10 mouse cellular contexts compared by ENCODE assay signal in genomic region chr2:133793293-133793692, GRCm38 (mm10).
DNase-seq lines count a peak whose midpoint lies in the region; ATAC-seq and TF ChIP-seq lines count a peak whose summit lies in the region.
"Had no signal": no experiment of that assay in that cellular context is flagged by ENCODE, and none has a peak within 500 bp of the region (broad histone marks: within the 10 kb centered on the region; RNA-seq: fewer than 3 reads in every experiment).

No protein-coding gene starts in this region.

- H3K9me3 ChIP-seq in heart, postnatal 0 days (replicated peaks; ENCODE audit: control insufficient read depth, low read length): no peaks in the 10 kb centered on the region
- H3K9me3 ChIP-seq in intestine, embryonic 16.5 days (ENCODE audit: control insufficient read depth, low read length): no peaks in the 10 kb centered on the region
- H3K9me3 ChIP-seq: heart, embryonic 15.5 days had no signal

- no peak overlapping the region for H3K9ac ChIP-seq in heart, postnatal 0 days (replicated peaks; ENCODE audit: low read depth, low read length)
- no peak overlapping the region for H3K9ac ChIP-seq in intestine, embryonic 16.5 days (ENCODE audit: low read depth, low read length)
- H3K9ac ChIP-seq: heart, embryonic 15.5 days had no signal

- no peak overlapping the region for H3K4me2 ChIP-seq in heart, postnatal 0 days (ENCODE audit: low read depth, low read length)
- no peak overlapping the region for H3K4me2 ChIP-seq in intestine, embryonic 16.5 days (ENCODE audit: low read depth, low read length)
- H3K4me2 ChIP-seq: heart, embryonic 15.5 days had no signal

- peak; percentile 54 for TF ChIP-seq CTCF in heart, postnatal 0 days (IDR thresholded peaks at IDR 0.05; ENCODE audit: low read depth)

- no peaks in the 10 kb centered on the region for H3K36me3 ChIP-seq in heart, postnatal 0 days (replicated peaks; ENCODE audit: control insufficient read depth, insufficient read depth, low read length)
- H3K36me3 ChIP-seq in intestine, embryonic 16.5 days (ENCODE audit: control insufficient read depth, insufficient read depth, low read length): no peaks in the 10 kb centered on the region
- H3K36me3 ChIP-seq: heart, embryonic 15.5 days had no signal

- H3K4me1 ChIP-seq in heart, postnatal 0 days (ENCODE audit: control insufficient read depth, insufficient read depth): no peaks in the 10 kb centered on the region
- no peaks in the 10 kb centered on the region for H3K4me1 ChIP-seq in intestine, embryonic 16.5 days (ENCODE audit: control insufficient read depth, insufficient read depth, low read length)
- H3K4me1 ChIP-seq: heart, embryonic 15.5 days had no signal

- peak; percentile 5 for DNase-seq in heart, postnatal 0 days (ENCODE audit: low spot score)
- no peak for DNase-seq in heart, adult 11 months
- peak; percentile 9 for DNase-seq in ovary, postnatal 14 days (ENCODE audit: low spot score)
- DNase-seq in ovary, postnatal 10 days (ENCODE audit: low spot score): no peak
- peak; percentile 2 for DNase-seq in c-Kit-positive CD71-positive TER-119-negative erythroid progenitor cells, embryonic 14.5 days (ENCODE audit: low read depth)
- DNase-seq in thymus, adult 18-20 months: no peak

- H3K4me3 ChIP-seq in heart, postnatal 0 days (ENCODE audit: low read depth, low read length): no peak overlapping the region
- H3K4me3 ChIP-seq in intestine, embryonic 16.5 days (ENCODE audit: low read length): no peak overlapping the region
- H3K4me3 ChIP-seq: heart, embryonic 15.5 days had no signal

- no peaks in the 10 kb centered on the region for H3K27me3 ChIP-seq in heart, postnatal 0 days (ENCODE audit: control insufficient read depth, insufficient read depth, low read length)
- no peaks in the 10 kb centered on the region for H3K27me3 ChIP-seq in intestine, embryonic 16.5 days (replicated peaks; ENCODE audit: control insufficient read depth, insufficient read depth, low read length)
- H3K27me3 ChIP-seq: heart, embryonic 15.5 days had no signal

- no peak overlapping the region for H3K27ac ChIP-seq in heart, postnatal 0 days (ENCODE audit: low read depth)
- no peak overlapping the region for H3K27ac ChIP-seq in intestine, embryonic 16.5 days (ENCODE audit: low read length)
- H3K27ac ChIP-seq: heart, embryonic 15.5 days; macrophage had no signal

- TF ChIP-seq EP300 in heart, postnatal 0 days (IDR thresholded peaks at IDR 0.05; ENCODE audit: low read depth): no peak

- ATAC-seq in heart, postnatal 0 days (ENCODE audit: insufficient read depth, low read depth): no peak
- 0 out of 2 replicates have a peak, but pooled peaks have one; percentile 33 for ATAC-seq in megakaryocyte, adult 5-6 weeks (ENCODE audit: poor library complexity, severe bottlenecking)
- ATAC-seq in intestine, embryonic 16.5 days: no peak

- WGBS in heart, postnatal 0 days: 25% methylated on average over 2 of the region's 2 CpGs
- WGBS in intestine, embryonic 16.5 days: 24% methylated on average over 2 of the region's 2 CpGs

Comparison
In these comparisons a context has a peak if more than half of its experiments do, and no peak if none do; other contexts are left out.
1. DNase-seq: peak in heart, postnatal 0 days (single experiment), ovary, postnatal 14 days (single experiment) and c-Kit-positive CD71-positive TER-119-negative erythroid progenitor cells, embryonic 14.5 days (single experiment); none in heart, adult 11 months (single experiment), ovary, postnatal 10 days (single experiment) and thymus, adult 18-20 months (0 of 2).